Mouse (Mus musculus) retina, embryonic 14.5 days (tissue): ENCODE measurements around the gene Rgs7.

ENCODE experiments used
- DNase-seq: peaks from one replicate; pipeline ENCODE4 v3.0.0-alpha.2; 2015; ENCODE audit warnings: low spot score

Rgs7 gene

DNA sequence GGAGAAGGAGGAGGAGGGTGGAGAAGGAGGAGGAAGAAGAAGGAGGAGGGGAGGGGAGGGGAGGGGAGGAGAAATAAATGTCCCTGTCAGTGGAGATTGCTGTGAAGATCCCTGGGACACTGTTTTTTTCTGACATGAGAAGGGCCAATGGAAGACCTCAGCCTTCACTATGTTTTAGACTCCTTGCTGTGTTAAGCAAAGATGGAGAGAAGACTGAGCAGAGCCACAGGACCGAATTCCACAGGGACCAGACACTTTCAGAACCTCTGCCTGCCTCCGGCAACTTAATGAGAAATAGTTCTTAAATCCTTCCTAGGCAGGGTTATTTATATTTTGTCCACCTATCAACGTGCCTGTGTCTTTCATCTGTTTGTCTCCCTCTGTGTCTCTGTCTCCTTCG is 464.0 kb downstream of the Rgs7 start:
- no peak for DNase-seq

DNA sequence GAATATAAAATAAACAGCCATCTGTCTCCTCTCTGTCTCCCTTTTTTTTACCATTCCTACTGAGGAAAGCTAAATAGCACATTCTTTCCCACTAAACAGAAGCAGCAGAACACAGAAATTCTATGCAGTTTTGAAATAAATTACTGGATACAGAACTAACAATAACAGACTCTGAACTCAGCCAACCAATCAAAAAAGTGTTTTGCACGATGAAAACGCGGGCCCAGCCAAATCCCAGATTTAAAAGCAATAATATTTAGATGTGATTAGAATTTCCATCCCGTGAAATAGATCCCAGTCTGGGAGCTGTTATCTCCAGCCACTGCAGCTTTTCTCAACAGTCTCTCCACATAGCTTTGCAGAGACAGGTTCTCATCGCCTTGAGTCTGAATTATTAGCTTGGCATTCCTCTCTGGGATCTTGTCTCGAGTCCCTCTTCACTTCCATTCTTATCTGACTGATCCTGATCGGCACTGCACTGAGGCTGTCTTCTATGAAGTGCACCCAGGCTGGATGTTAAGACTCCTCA is 466.5 kb downstream of the Rgs7 start:
- no peak for DNase-seq

- no peak for DNase-seq
Measured at GRCm38 (mm10) chr1:175024136-175024535, 468.2 kb downstream of the Rgs7 start.
